Mouse (Mus musculus): ENCODE measurements around the gene Acadl. TPM values are rescaled to one million over a fixed set of nuclear protein-coding genes. Genes with fewer than 3 reads are reported as not detected.

Gene Acadl
- polyA plus RNA-seq, 1 experiment from 2014 or later, result 220 TPM

GRCm38 (mm10) chr1:66797962-66798361, 65.1 kb downstream of the Acadl start:
- ATAC-seq (no peak), DNase-seq (ENCODE audit: low read depth, low spot score) (no peak)
- POLR2A ChIA-PET, result interaction anchor here (2.1 kb wide), 1 partner anchor 18 kb away, joined by 5 read pairs; no protein-coding TSS in a partner anchor
- H3K27me3 ChIP-seq, result no peaks in the 10 kb centered on the region
- TF ChIP-seq CTCF (IDR thresholded peaks at IDR 0.05), result no peak
- CTCF ChIA-PET, result no interaction called here
- in situ Hi-C loops (cut with MboI; ENCODE audit: low pct_unique_long_range_greater_than_20kb), result no loop called here

GRCm38 (mm10) chr1:66792838-66793466, 70.1 kb downstream of the Acadl start:
- in situ Hi-C loops (cut with MboI; ENCODE audit: low pct_unique_long_range_greater_than_20kb), result no loop called here
- ChIA-PET POLR2A (no interaction called here), CTCF (no interaction called here)
- DNase-seq (ENCODE audit: low read depth, low spot score) (no peak), ATAC-seq (no peak)
- H3K27me3 ChIP-seq, result no peaks in the 10 kb centered on the region
- no peak for TF ChIP-seq CTCF (IDR thresholded peaks at IDR 0.05)

GRCm38 (mm10) chr1:66782296-66782695, 80.8 kb downstream of the Acadl start:
- ATAC-seq, result no peak
- DNase-seq (ENCODE audit: low read depth, low spot score), result no peak
- in situ Hi-C loops (cut with MboI; ENCODE audit: low pct_unique_long_range_greater_than_20kb), result no loop called here
- ChIA-PET CTCF (interaction anchor here (1.5 kb wide), 1 partner anchor 11 kb away, joined by 3 read pairs; no protein-coding TSS in a partner anchor), POLR2A (no interaction called here)
- no peak for TF ChIP-seq CTCF (IDR thresholded peaks at IDR 0.05)
- H3K27me3 ChIP-seq, result no peaks in the 10 kb centered on the region

- TF ChIP-seq CTCF (IDR thresholded peaks at IDR 0.05), result no peak
- CTCF ChIA-PET, result no interaction called here
These were observed 82.0 kb downstream of the Acadl start for GRCm38 (mm10) chr1:66781027-66781426.

More at GRCm38 (mm10) chr1:66781027-66781426, 82.0 kb downstream of the Acadl start:
- ATAC-seq (no peak), DNase-seq (ENCODE audit: low read depth, low spot score) (no peak)
- H3K27me3 ChIP-seq, result no peaks in the 10 kb centered on the region
- POLR2A ChIA-PET, result no interaction called here
- in situ Hi-C loops (cut with MboI; ENCODE audit: low pct_unique_long_range_greater_than_20kb), result no loop called here

Other genes starting within 250 kb of the Acadl start
- 48.3 TPM for gene Rpe, start 162.4 kb downstream of the Acadl start, polyA plus RNA-seq (2021)
- gene Kansl1l, start 45.7 kb downstream of the Acadl start, polyA plus RNA-seq (2021), result 44.2 TPM
- not detected for gene Myl1, start 82.1 kb upstream of the Acadl start, polyA plus RNA-seq (2021)
- gene Lancl1, start 175.6 kb upstream of the Acadl start, polyA plus RNA-seq (2021), result 42.3 TPM